Mouse (Mus musculus) neural tube, embryonic 12.5 days (tissue): ENCODE measurements at regions not wholly inside any gene's neighbourhood (a gene's known extent, or its start where the extent isn't known, plus 50 kb on each side); places are given as distances from the start of the nearest gene placed in this dataset.
"Not testable (repeated sequence)": the region's sequence is repeated elsewhere in the genome, so short reads cannot be mapped to it uniquely, and the experiment has no call there.

Experiments used
- ATAC-seq: fragments of 200-750 bp; cut with Nextera tagmentation; 2 replicates; pipeline ENCODE4 v1.8.0; 2017; ENCODE audit warnings: low read depth, mild to moderate bottlenecking, moderate TSS enrichment, moderate library complexity; ENCODE audit not compliant: low FRiP score
- H3K27ac ChIP-seq: fragments of 300-500 bp; sonication (generic); 2 replicates; pipeline ENCODE4 v1.5.1; 2016
- H3K27me3 ChIP-seq: fragments of 300-500 bp; sonication (generic); replicated peaks from 2 replicates; pipeline ENCODE4 v1.6.1; 2016; ENCODE audit warnings: mild to moderate bottlenecking
- H3K36me3 ChIP-seq: fragments of 300-500 bp; sonication (generic); 2 replicates; pipeline ENCODE4 v1.6.1; 2016; ENCODE audit warnings: mild to moderate bottlenecking
- H3K4me1 ChIP-seq: fragments of 300-500 bp; sonication (generic); 2 replicates; pipeline ENCODE4 v1.6.1; 2016
- H3K4me2 ChIP-seq: fragments of 300-500 bp; sonication (generic); replicated peaks from 2 replicates; pipeline ENCODE4 v1.6.1; 2016; ENCODE audit warnings: mild to moderate bottlenecking
- H3K4me3 ChIP-seq: fragments of 300-500 bp; sonication (generic); 2 replicates; pipeline ENCODE4 v1.5.1; 2016
- H3K9ac ChIP-seq: fragments of 300-500 bp; sonication (generic); 2 replicates; pipeline ENCODE4 v1.6.1; 2016; ENCODE audit warnings: mild to moderate bottlenecking
- H3K9me3 ChIP-seq: fragments of 300-500 bp; sonication (generic); 2 replicates; pipeline ENCODE4 v1.6.1; 2016; ENCODE audit warnings: mild to moderate bottlenecking
- WGBS: fragments of 180-500 bp; shearing (Covaris S2); methylation state at CpG from one replicate; pipeline ENCODE4 v1.1.7; 2016; 5-methylcytosine and 5-hydroxymethylcytosine counted together

- Histone ChIP-seq H3K4me2 (no peak overlapping the region), H3K27ac (no peak overlapping the region), H3K4me3 (no peak overlapping the region), H3K36me3 (no peaks in the 10 kb centered on the region), H3K9ac (no peak overlapping the region), H3K9me3 (no peaks in the 10 kb centered on the region), H3K27me3 (no peaks in the 10 kb centered on the region), H3K4me1 (no peaks in the 10 kb centered on the region)
- ATAC-seq = no peak
- 92% methylated on average over 2 of the region's 2 CpGs for WGBS
Measured at GRCm38 (mm10) chr16:46878739-46879138, 380.4 kb upstream of the Nectin3 start.

GRCm38 (mm10) chr16:46863959-46864358 is 365.6 kb upstream of the Nectin3 start:
- 92% methylated on average over 2 of the region's 2 CpGs for WGBS

GRCm38 (mm10) chr16:46849534-46849933 is 351.2 kb upstream of the Nectin3 start:
- ATAC-seq = no peak
- Histone ChIP-seq H3K9me3 (no peaks in the 10 kb centered on the region), H3K4me3 (no peak overlapping the region), H3K9ac (no peak overlapping the region), H3K36me3 (no peaks in the 10 kb centered on the region), H3K27ac (no peak overlapping the region), H3K27me3 (no peaks in the 10 kb centered on the region), H3K4me1 (no peaks in the 10 kb centered on the region), H3K4me2 (no peak overlapping the region)
- WGBS = 67% methylated on average over 4 of the region's 4 CpGs

More at GRCm38 (mm10) chr16:46863959-46864358, 365.6 kb upstream of the Nectin3 start:
- no peaks in the 10 kb centered on the region for H3K36me3 ChIP-seq
- no peak overlapping the region for H3K4me3 ChIP-seq
- no peaks in the 10 kb centered on the region for H3K4me1 ChIP-seq
- no peaks in the 10 kb centered on the region for H3K9me3 ChIP-seq
- H3K4me2 ChIP-seq = no peak overlapping the region
- no peak overlapping the region for H3K27ac ChIP-seq
- H3K9ac ChIP-seq = no peak overlapping the region
- no peaks in the 10 kb centered on the region for H3K27me3 ChIP-seq
- ATAC-seq = no peak

- H3K4me1 ChIP-seq = no peaks in the 10 kb centered on the region
- no peak overlapping the region for H3K27ac ChIP-seq
- no peak overlapping the region for H3K9ac ChIP-seq
- ATAC-seq = no peak
- H3K4me3 ChIP-seq = no peak overlapping the region
- no peak overlapping the region for H3K4me2 ChIP-seq
- no peaks in the 10 kb centered on the region for H3K9me3 ChIP-seq
- no peaks in the 10 kb centered on the region for H3K27me3 ChIP-seq
- no peaks in the 10 kb centered on the region for H3K36me3 ChIP-seq
Measured at GRCm38 (mm10) chr16:46848755-46849154, 350.4 kb upstream of the Nectin3 start.

GRCm38 (mm10) chr16:46847707-46848356 is 349.5 kb upstream of the Nectin3 start:
- no peak overlapping the region for H3K4me2 ChIP-seq
- H3K4me1 ChIP-seq = no peaks in the 10 kb centered on the region
- no peaks in the 10 kb centered on the region for H3K36me3 ChIP-seq
- WGBS = 49% methylated on average over 3 of the region's 3 CpGs
- H3K9me3 ChIP-seq = no peaks in the 10 kb centered on the region
- no peak overlapping the region for H3K4me3 ChIP-seq
- no peak for ATAC-seq
- no peaks in the 10 kb centered on the region for H3K27me3 ChIP-seq
- H3K9ac ChIP-seq = no peak overlapping the region
- H3K27ac ChIP-seq = no peak overlapping the region

GRCm38 (mm10) chr16:46841179-46841578 is 342.9 kb upstream of the Nectin3 start:
- no peaks in the 10 kb centered on the region for H3K9me3 ChIP-seq
- no peak overlapping the region for H3K4me3 ChIP-seq
- no peak overlapping the region for H3K9ac ChIP-seq
- no peak for ATAC-seq
- no peak overlapping the region for H3K4me2 ChIP-seq
- no peak overlapping the region for H3K27ac ChIP-seq
- H3K4me1 ChIP-seq = no peaks in the 10 kb centered on the region
- H3K36me3 ChIP-seq = no peaks in the 10 kb centered on the region
- WGBS = 90% methylated on average over 2 of the region's 2 CpGs
- no peaks in the 10 kb centered on the region for H3K27me3 ChIP-seq

GRCm38 (mm10) chr16:46840764-46841163 is 342.4 kb upstream of the Nectin3 start:
- no peaks in the 10 kb centered on the region for H3K36me3 ChIP-seq
- ATAC-seq = no peak
- no peak overlapping the region for H3K4me2 ChIP-seq
- H3K9me3 ChIP-seq = no peaks in the 10 kb centered on the region
- H3K4me1 ChIP-seq = no peaks in the 10 kb centered on the region
- no peak overlapping the region for H3K4me3 ChIP-seq
- no peaks in the 10 kb centered on the region for H3K27me3 ChIP-seq
- H3K9ac ChIP-seq = no peak overlapping the region
- H3K27ac ChIP-seq = no peak overlapping the region

- Histone ChIP-seq H3K4me2 (no peak overlapping the region), H3K9ac (no peak overlapping the region), H3K27ac (no peak overlapping the region), H3K9me3 (no peaks in the 10 kb centered on the region), H3K36me3 (no peaks in the 10 kb centered on the region), H3K4me1 (no peaks in the 10 kb centered on the region), H3K27me3 (no peaks in the 10 kb centered on the region), H3K4me3 (no peak overlapping the region)
- no peak for ATAC-seq
- WGBS = 89% methylated on average over 2 of the region's 2 CpGs
Measured at GRCm38 (mm10) chr16:46825147-46825546, 326.8 kb upstream of the Nectin3 start.

- no peaks in the 10 kb centered on the region for H3K36me3 ChIP-seq
- H3K27me3 ChIP-seq = no peaks in the 10 kb centered on the region
- H3K9me3 ChIP-seq = no peaks in the 10 kb centered on the region
- no peak overlapping the region for H3K9ac ChIP-seq
- no peak overlapping the region for H3K27ac ChIP-seq
- H3K4me2 ChIP-seq = no peak overlapping the region
- WGBS = 69% methylated on average over 3 of the region's 3 CpGs
- ATAC-seq = no peak
- no peak overlapping the region for H3K4me3 ChIP-seq
- H3K4me1 ChIP-seq = no peaks in the 10 kb centered on the region
Measured at GRCm38 (mm10) chr16:46822753-46823152, 324.4 kb upstream of the Nectin3 start.

GRCm38 (mm10) chr16:46818215-46818614 is 319.9 kb upstream of the Nectin3 start:
- no peak for ATAC-seq
- Histone ChIP-seq H3K4me1 (no peaks in the 10 kb centered on the region), H3K4me2 (no peak overlapping the region), H3K27ac (no peak overlapping the region), H3K36me3 (no peaks in the 10 kb centered on the region), H3K27me3 (no peaks in the 10 kb centered on the region), H3K9me3 (no peaks in the 10 kb centered on the region), H3K4me3 (no peak overlapping the region), H3K9ac (no peak overlapping the region)
- 85% methylated on average over 1 of the region's 1 CpGs for WGBS

- H3K27me3 ChIP-seq, H3K9me3 ChIP-seq, H3K4me2 ChIP-seq, H3K27ac ChIP-seq, H3K4me3 ChIP-seq, H3K36me3 ChIP-seq, H3K4me1 ChIP-seq, ATAC-seq, H3K9ac ChIP-seq: not testable (repeated sequence)
Measured at GRCm38 (mm10) chr16:46811835-46812234, 313.5 kb upstream of the Nectin3 start.

- Histone ChIP-seq H3K36me3 (no peaks in the 10 kb centered on the region), H3K4me3 (no peak overlapping the region), H3K4me1 (no peaks in the 10 kb centered on the region), H3K4me2 (no peak overlapping the region), H3K9me3 (no peaks in the 10 kb centered on the region), H3K27ac (no peak overlapping the region), H3K27me3 (no peaks in the 10 kb centered on the region), H3K9ac (no peak overlapping the region)
- WGBS = 94% methylated on average over 2 of the region's 2 CpGs
- ATAC-seq = no peak
Measured at GRCm38 (mm10) chr16:46807476-46807875, 309.2 kb upstream of the Nectin3 start.

GRCm38 (mm10) chr16:46776367-46776766 is 278.0 kb upstream of the Nectin3 start:
- WGBS = 66% methylated on average over 5 of the region's 5 CpGs
- no peak for ATAC-seq
- Histone ChIP-seq H3K9ac (no peak overlapping the region), H3K4me2 (no peak overlapping the region), H3K4me1 (no peaks in the 10 kb centered on the region), H3K27me3 (no peaks in the 10 kb centered on the region), H3K4me3 (no peak overlapping the region), H3K36me3 (no peaks in the 10 kb centered on the region), H3K9me3 (no peaks in the 10 kb centered on the region), H3K27ac (no peak overlapping the region)
